Mouse (Mus musculus): Measurements from ENCODE around the gene Kcnq4.

- TF ChIP-seq CTCF (IDR thresholded peaks at IDR 0.05; ENCODE audit: extremely low read depth, insufficient read depth, insufficient read length, insufficient replicate concordance) (no peak), POLR2A (IDR thresholded peaks at IDR 0.05; ENCODE audit: low read depth, low read length) (no peak)
Observed at GRCm38 (mm10) chr4:120673606-120674005, 74.8 kb downstream of the Kcnq4 start.
